Mouse (Mus musculus): ENCODE data around the gene Ccdc187.

DNA sequence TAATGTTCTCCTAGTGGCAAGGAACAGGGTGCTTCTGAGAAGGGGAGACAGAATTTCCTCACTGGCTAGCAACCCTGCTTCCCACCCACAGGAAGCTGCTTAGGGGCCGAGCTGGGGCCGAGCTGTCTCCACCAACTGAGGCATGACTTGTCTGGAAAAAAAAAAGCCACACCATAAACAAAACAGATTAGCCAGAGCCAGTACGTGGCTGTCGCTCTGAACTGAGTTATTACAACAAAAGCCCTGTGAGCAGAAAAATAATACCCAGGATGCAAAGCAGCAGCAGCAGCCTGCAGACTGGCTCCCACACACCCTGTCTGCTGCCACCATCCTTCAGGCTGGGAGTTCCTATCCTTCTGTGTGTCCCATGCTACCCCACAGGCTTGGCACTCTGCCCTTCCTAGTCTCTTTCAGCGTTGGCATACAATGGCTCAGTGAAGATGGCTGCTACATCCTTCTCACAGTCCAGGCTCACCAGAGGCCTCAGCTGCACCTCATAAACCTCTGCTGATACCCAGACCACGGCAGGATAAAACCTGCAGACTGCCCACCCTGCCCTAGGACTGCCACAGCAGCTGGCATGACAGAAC is 2.3 kb upstream of the Ccdc187 start:
- TF ChIP-seq CTCF (IDR thresholded peaks at IDR 0.05; ENCODE audit: low read depth) (no peak), EP300 (optimal IDR thresholded peaks at IDR 0.05) (no peak)

Data from stomach, postnatal 0 days (tissue).